Mouse (Mus musculus) WW6 (cell line): Measurements from ENCODE around the gene Ltbp4.

Experiments used
- DNase-seq: peaks from one replicate; pipeline ENCODE4 v3.0.0-alpha.2; 2013; ENCODE audit warnings: low read depth, low spot score

Ltbp4 gene

DNA sequence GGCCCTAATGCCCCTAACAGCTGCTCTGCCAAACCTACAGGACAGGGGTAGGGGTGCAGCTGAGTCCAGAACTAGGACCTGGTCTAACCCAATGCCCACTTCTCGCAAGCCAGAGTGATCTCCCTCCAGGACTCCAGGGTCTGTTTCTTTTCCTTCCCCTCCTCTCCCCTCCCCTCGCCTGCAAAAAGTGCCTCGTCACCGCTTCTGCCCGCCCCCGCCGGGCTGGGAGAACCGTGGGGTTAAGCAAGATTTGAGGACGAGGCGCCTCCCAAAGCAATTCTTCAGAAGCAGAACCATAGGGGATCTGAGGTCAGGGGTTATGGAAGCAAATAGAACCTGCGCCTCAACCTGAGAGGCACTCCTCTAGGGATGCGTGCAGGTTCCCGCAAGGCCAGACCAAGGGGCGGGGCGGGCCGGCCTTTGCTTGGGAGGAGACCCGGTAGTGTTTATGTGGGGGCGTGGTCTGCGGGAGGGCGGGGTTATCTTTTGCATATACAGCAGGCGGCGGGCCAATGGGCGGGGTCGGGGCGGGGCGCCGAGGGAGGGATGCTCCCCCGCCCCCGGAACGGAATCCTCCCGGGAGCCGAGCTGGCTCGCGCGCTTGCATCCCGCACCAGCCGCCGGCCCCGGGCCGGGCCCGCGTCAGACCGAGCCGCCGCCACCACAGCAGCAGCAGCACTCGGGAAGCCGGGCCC is 79.1 kb downstream of the Ltbp4 start, which contains the start of gene Numbl:
Gene Numbl (plus strand): TSS at position 229 of the 695 bp plus-strand sequence.
- peak; percentile 91 for DNase-seq

DNA sequence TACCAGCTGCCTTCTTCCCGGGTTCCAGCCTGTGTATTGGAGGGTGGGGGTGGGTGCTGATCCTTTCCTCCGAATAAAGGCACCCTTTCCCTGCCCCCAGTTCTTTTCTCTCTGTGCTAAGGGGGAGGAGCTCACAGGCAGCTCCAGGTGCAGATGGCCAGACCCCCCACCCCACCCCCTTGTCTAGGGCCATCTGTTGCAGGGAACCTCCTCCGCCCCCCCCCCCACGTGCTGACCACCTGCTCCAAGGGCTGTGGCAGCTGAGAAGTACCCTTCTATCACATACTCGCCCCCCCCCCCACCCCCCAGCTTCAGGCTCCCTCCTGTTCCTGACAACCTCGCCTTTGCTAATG is 79.7 kb downstream of the Ltbp4 start:
- DNase-seq = no peak

DNA sequence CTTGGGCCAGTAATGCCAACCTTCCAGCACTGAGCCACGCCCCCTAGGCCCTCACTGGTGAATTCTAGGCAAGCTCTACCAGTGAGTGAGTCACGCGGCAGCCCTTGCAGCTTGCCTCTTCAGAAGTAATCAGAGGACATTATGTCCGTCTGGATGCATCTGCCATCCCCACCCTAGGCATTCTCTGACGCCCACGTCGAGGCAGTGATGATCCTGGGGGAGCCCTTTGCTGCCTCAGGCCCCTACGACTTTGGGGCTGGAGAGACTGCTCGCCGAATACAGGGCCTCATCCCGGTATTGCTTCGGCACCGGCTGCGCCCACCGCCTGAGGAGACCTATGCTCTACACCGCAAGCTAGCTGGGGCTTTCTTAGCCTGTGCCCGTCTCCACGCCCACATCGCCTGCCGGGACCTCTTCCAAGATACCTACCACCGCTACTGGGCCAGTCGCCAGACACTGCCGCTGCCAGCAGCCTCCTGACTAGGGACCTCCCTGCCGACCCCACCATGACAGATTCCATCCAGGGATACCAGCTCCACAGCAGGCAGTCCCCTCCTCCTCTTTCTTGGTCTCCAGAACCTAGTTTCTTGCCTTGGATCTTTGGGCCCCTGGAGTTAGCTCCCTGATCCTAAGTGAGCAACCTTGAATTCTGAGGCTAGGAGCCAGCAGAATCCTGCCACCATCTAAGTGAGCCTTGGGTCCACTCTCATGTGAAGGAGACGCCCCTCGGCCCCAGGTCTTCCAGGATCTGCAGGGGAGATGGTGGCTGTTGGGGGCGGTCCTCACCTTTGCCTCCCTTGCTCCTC is 80.2 kb downstream of the Ltbp4 start:
- no peak for DNase-seq

DNA sequence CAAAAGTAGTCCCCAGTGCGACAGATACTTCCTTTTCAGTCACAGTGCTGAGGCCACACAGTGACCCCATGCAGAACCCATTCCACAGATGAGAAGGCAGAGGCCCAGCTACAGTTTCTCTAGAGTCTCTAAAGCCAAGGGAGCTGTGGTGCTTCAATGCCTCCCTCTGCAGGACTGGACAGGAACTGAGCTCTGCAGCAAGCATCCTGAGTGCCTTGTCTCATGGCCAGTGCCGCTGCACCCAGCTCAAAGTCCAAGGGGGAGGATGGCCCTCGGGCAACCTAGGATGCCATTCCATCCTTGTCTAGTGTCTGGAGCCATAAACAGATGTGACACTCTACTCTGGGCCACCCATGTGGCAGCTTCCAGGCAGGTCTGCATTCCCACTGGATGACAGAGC is 81.8 kb downstream of the Ltbp4 start:
- no peak for DNase-seq
